Mouse (Mus musculus): ENCODE results near the gene Nrxn3. TPM values are rescaled to one million over a fixed set of nuclear protein-coding genes. Genes with fewer than 3 reads are reported as not detected.

Nrxn3 gene
- polyA plus RNA-seq, 1 experiment from 2014 or later: 94.3 TPM

GRCm38 (mm10) chr12:89471289-89471688 lies 748.6 kb downstream of the Nrxn3 start:
- no peak overlapping the region for H3K4me3 ChIP-seq
- 37% methylated on average over 2 of the region's 2 CpGs for WGBS
- no peak for ATAC-seq (replicated peaks)
- no peaks in the 10 kb centered on the region for H3K36me3 ChIP-seq (replicated peaks)
- H3K9ac ChIP-seq: no peak overlapping the region
- no peaks in the 10 kb centered on the region for H3K27me3 ChIP-seq (replicated peaks)
- H3K4me1 ChIP-seq: no peaks in the 10 kb centered on the region
- no peak overlapping the region for H3K27ac ChIP-seq
- H3K9me3 ChIP-seq: no peaks in the 10 kb centered on the region
- H3K4me2 ChIP-seq: no peak overlapping the region

GRCm38 (mm10) chr12:89471874-89472273 lies 749.2 kb downstream of the Nrxn3 start:
- 32% methylated on average over 4 of the region's 4 CpGs for WGBS
- Histone ChIP-seq H3K27ac (no peak overlapping the region), H3K4me3 (no peak overlapping the region), H3K4me2 (no peak overlapping the region), H3K27me3 (replicated peaks) (no peaks in the 10 kb centered on the region), H3K36me3 (replicated peaks) (no peaks in the 10 kb centered on the region), H3K9ac (no peak overlapping the region), H3K4me1 (no peaks in the 10 kb centered on the region), H3K9me3 (no peaks in the 10 kb centered on the region)
- no peak for ATAC-seq (replicated peaks)

GRCm38 (mm10) chr12:89479096-89479495 lies 756.4 kb downstream of the Nrxn3 start:
- no peak overlapping the region for H3K4me3 ChIP-seq
- H3K4me2 ChIP-seq: no peak overlapping the region
- no peaks in the 10 kb centered on the region for H3K36me3 ChIP-seq (replicated peaks)
- H3K4me1 ChIP-seq: no peaks in the 10 kb centered on the region
- H3K27ac ChIP-seq: no peak overlapping the region
- 0 out of 2 replicates have a peak, but pooled peaks have one; percentile 11 for ATAC-seq (replicated peaks)
- no peaks in the 10 kb centered on the region for H3K9me3 ChIP-seq
- 26% methylated on average over 4 of the region's 4 CpGs for WGBS
- no peak overlapping the region for H3K9ac ChIP-seq
- no peaks in the 10 kb centered on the region for H3K27me3 ChIP-seq (replicated peaks)

- Histone ChIP-seq H3K9me3 (no peaks in the 10 kb centered on the region), H3K4me3 (no peak overlapping the region), H3K36me3 (replicated peaks) (no peaks in the 10 kb centered on the region), H3K4me2 (no peak overlapping the region), H3K27me3 (replicated peaks) (no peaks in the 10 kb centered on the region), H3K9ac (no peak overlapping the region), H3K4me1 (no peaks in the 10 kb centered on the region), H3K27ac (no peak overlapping the region)
- 28% methylated on average over 5 of the region's 5 CpGs for WGBS
- ATAC-seq (replicated peaks): no peak
These were observed 759.5 kb downstream of the Nrxn3 start for GRCm38 (mm10) chr12:89482223-89482622.

GRCm38 (mm10) chr12:89504026-89504425 lies 781.4 kb downstream of the Nrxn3 start:
- no peaks in the 10 kb centered on the region for H3K27me3 ChIP-seq (replicated peaks)
- H3K9me3 ChIP-seq: no peaks in the 10 kb centered on the region
- no peak overlapping the region for H3K4me2 ChIP-seq
- no peak overlapping the region for H3K4me3 ChIP-seq
- no peak for ATAC-seq (replicated peaks)
- 41% methylated on average over 3 of the region's 3 CpGs for WGBS
- no peaks in the 10 kb centered on the region for H3K36me3 ChIP-seq (replicated peaks)
- H3K27ac ChIP-seq: no peak overlapping the region
- H3K4me1 ChIP-seq: no peaks in the 10 kb centered on the region
- H3K9ac ChIP-seq: no peak overlapping the region

GRCm38 (mm10) chr12:89505121-89505764 lies 782.6 kb downstream of the Nrxn3 start:
- ATAC-seq (replicated peaks): peak; percentile 84
- H3K9me3 ChIP-seq: no peaks in the 10 kb centered on the region
- H3K9ac ChIP-seq: no peak overlapping the region
- H3K27me3 ChIP-seq (replicated peaks): no peaks in the 10 kb centered on the region
- no peak overlapping the region for H3K4me2 ChIP-seq
- 5% methylated on average over 2 of the region's 2 CpGs for WGBS
- peak overlapping the region; percentile 57; the same call in 1 of the 2 replicates for H3K27ac ChIP-seq
- H3K4me1 ChIP-seq: no peaks in the 10 kb centered on the region
- no peaks in the 10 kb centered on the region for H3K36me3 ChIP-seq (replicated peaks)
- H3K4me3 ChIP-seq: no peak overlapping the region

- ATAC-seq (replicated peaks): no peak
- Histone ChIP-seq H3K27ac (no peak overlapping the region), H3K9ac (no peak overlapping the region), H3K4me1 (no peaks in the 10 kb centered on the region), H3K4me3 (no peak overlapping the region), H3K4me2 (no peak overlapping the region), H3K9me3 (no peaks in the 10 kb centered on the region), H3K36me3 (replicated peaks) (no peaks in the 10 kb centered on the region), H3K27me3 (replicated peaks) (no peaks in the 10 kb centered on the region)
These were observed 786.3 kb downstream of the Nrxn3 start for GRCm38 (mm10) chr12:89508970-89509369.

- Histone ChIP-seq H3K4me1 (no peaks in the 10 kb centered on the region), H3K27me3 (replicated peaks) (no peaks in the 10 kb centered on the region), H3K9me3 (no peaks in the 10 kb centered on the region), H3K4me3 (no peak overlapping the region), H3K27ac (no peak overlapping the region), H3K36me3 (replicated peaks) (no peaks in the 10 kb centered on the region), H3K4me2 (no peak overlapping the region), H3K9ac (no peak overlapping the region)
- ATAC-seq (replicated peaks): no peak
- WGBS: 40% methylated on average over 7 of the region's 7 CpGs
These were observed 791.1 kb downstream of the Nrxn3 start for GRCm38 (mm10) chr12:89513759-89514158.

GRCm38 (mm10) chr12:89516046-89516445 lies 793.4 kb downstream of the Nrxn3 start:
- ATAC-seq (replicated peaks): no peak
- no peak overlapping the region for H3K27ac ChIP-seq

GRCm38 (mm10) chr12:89530679-89531350 lies 808.1 kb downstream of the Nrxn3 start:
- Histone ChIP-seq H3K27me3 (replicated peaks) (no peaks in the 10 kb centered on the region), H3K4me1 (no peaks in the 10 kb centered on the region), H3K9ac (no peak overlapping the region), H3K36me3 (replicated peaks) (no peaks in the 10 kb centered on the region), H3K4me2 (no peak overlapping the region), H3K4me3 (no peak overlapping the region), H3K27ac (no peak overlapping the region), H3K9me3 (no peaks in the 10 kb centered on the region)
- 7% methylated on average over 4 of the region's 4 CpGs for WGBS
- ATAC-seq (replicated peaks): peak; percentile 63; the same call in 1 of the 2 replicates

More at GRCm38 (mm10) chr12:89516046-89516445, 793.4 kb downstream of the Nrxn3 start:
- H3K9me3 ChIP-seq: no peaks in the 10 kb centered on the region
- no peaks in the 10 kb centered on the region for H3K36me3 ChIP-seq (replicated peaks)
- no peak overlapping the region for H3K4me2 ChIP-seq
- H3K9ac ChIP-seq: no peak overlapping the region
- no peaks in the 10 kb centered on the region for H3K27me3 ChIP-seq (replicated peaks)
- 58% methylated on average over 6 of the region's 6 CpGs for WGBS
- no peaks in the 10 kb centered on the region for H3K4me1 ChIP-seq
- H3K4me3 ChIP-seq: no peak overlapping the region

GRCm38 (mm10) chr12:89551291-89551690 lies 828.6 kb downstream of the Nrxn3 start:
- Histone ChIP-seq H3K4me3 (no peak overlapping the region), H3K27me3 (replicated peaks) (no peaks in the 10 kb centered on the region), H3K4me2 (no peak overlapping the region), H3K27ac (no peak overlapping the region), H3K36me3 (replicated peaks) (no peaks in the 10 kb centered on the region), H3K9ac (no peak overlapping the region), H3K9me3 (no peaks in the 10 kb centered on the region), H3K4me1 (no peaks in the 10 kb centered on the region)
- no peak for ATAC-seq (replicated peaks)
- 77% methylated on average over 2 of the region's 2 CpGs for WGBS

- 50% methylated on average over 4 of the region's 4 CpGs for WGBS
- H3K4me2 ChIP-seq: no peak overlapping the region
- ATAC-seq (replicated peaks): no peak
- no peak overlapping the region for H3K4me3 ChIP-seq
- H3K27ac ChIP-seq: no peak overlapping the region
- no peaks in the 10 kb centered on the region for H3K27me3 ChIP-seq (replicated peaks)
- H3K36me3 ChIP-seq (replicated peaks): no peaks in the 10 kb centered on the region
- H3K9ac ChIP-seq: no peak overlapping the region
- H3K4me1 ChIP-seq: no peaks in the 10 kb centered on the region
- H3K9me3 ChIP-seq: no peaks in the 10 kb centered on the region
These were observed 830.7 kb downstream of the Nrxn3 start for GRCm38 (mm10) chr12:89553223-89553880.

Data from midbrain, embryonic 15.5 days (tissue).